Mouse (Mus musculus) CD4-positive naive resting alpha-beta T cell, adult 57 days (primary cell): ENCODE results near the gene Jmjd7. TPM values are rescaled to one million over a fixed set of nuclear protein-coding genes. Genes with fewer than 3 reads are reported as not detected.

Source experiments
- total RNA-seq: library from RNA; stranded (reverse); gene quantifications from one replicate; pipeline ENCODE4 v1.2.4, GENCODE M21; 2023

Jmjd7 gene
- total RNA-seq = 11.9 TPM

GRCm38 (mm10) chr2:120026984-120027949 is at the start of gene Jmjd7, which contains the start of gene Gm28042:
Gene Jmjd7, plus strand, starts transcription at chr2:120027483.
Gene Gm28042, plus strand, starts transcription at chr2:120027493.

GRCm38 (mm10) chr2:120032726-120033467 is 5.6 kb downstream of the Jmjd7 start, which contains the start of gene Pla2g4b:
Gene Pla2g4b, plus strand, starts transcription at chr2:120033417.

Other genes starting within 250 kb of the Jmjd7 start
- 32.4 TPM for gene Rpap1, start 239.9 kb upstream of the Jmjd7 start, total RNA-seq
- 6.6 TPM for gene Tyro3, start 229.8 kb upstream of the Jmjd7 start, total RNA-seq
- 104 TPM for gene Mga, start 130.3 kb upstream of the Jmjd7 start, total RNA-seq
- gene Mapkbp1, start 54.8 kb upstream of the Jmjd7 start, total RNA-seq = 15.3 TPM
- gene Gm28042, start within 50 bp of the Jmjd7 start, total RNA-seq = 6.7 TPM
- gene Pla2g4b, start 5.9 kb downstream of the Jmjd7 start, total RNA-seq = 4.7 TPM
- 18.3 TPM for gene Ehd4, start 127.1 kb downstream of the Jmjd7 start, total RNA-seq
- not detected for gene Pla2g4e, start 217.9 kb downstream of the Jmjd7 start, total RNA-seq